Mouse (Mus musculus) spleen, adult 18-20 months (tissue): Measurements from ENCODE around the gene Cx3cr1.

Experiments used
- DNase-seq, 2 experiments: peaks; one replicate each; pipeline ENCODE4 v3.0.0; 2022; ENCODE audit warnings: mixed read lengths in 2 of 2

Cx3cr1 gene

GRCm38 (mm10) chr9:120081967-120082366 is 12.3 kb upstream of the Cx3cr1 start:
- DNase-seq: no peak

GRCm38 (mm10) chr9:120081247-120081646 is 11.6 kb upstream of the Cx3cr1 start:
- no peak for DNase-seq

GRCm38 (mm10) chr9:120080546-120081108 is 10.9 kb upstream of the Cx3cr1 start:
- no peak for DNase-seq

- DNase-seq: no peak
These were observed 10.2 kb upstream of the Cx3cr1 start for GRCm38 (mm10) chr9:120079901-120080300.

GRCm38 (mm10) chr9:120078241-120078640 is 8.6 kb upstream of the Cx3cr1 start:
- DNase-seq: no peak

GRCm38 (mm10) chr9:120074516-120074915 is 4.8 kb upstream of the Cx3cr1 start:
- no peak for DNase-seq

- DNase-seq: peak; percentile 56 to 78
These were observed 3.5 kb upstream of the Cx3cr1 start for GRCm38 (mm10) chr9:120073169-120073568.

GRCm38 (mm10) chr9:120071251-120071650 is 1.6 kb upstream of the Cx3cr1 start:
- DNase-seq: no peak

GRCm38 (mm10) chr9:120068047-120068446 is 1.6 kb downstream of the Cx3cr1 start:
- no peak for DNase-seq

GRCm38 (mm10) chr9:120067609-120068008 is 2.1 kb downstream of the Cx3cr1 start:
- DNase-seq: no peak

- no peak for DNase-seq
These were observed 5.4 kb downstream of the Cx3cr1 start for GRCm38 (mm10) chr9:120064317-120064716.

- DNase-seq: no peak
These were observed 10.9 kb downstream of the Cx3cr1 start for GRCm38 (mm10) chr9:120058730-120059129.

GRCm38 (mm10) chr9:120056201-120056600 is 13.5 kb downstream of the Cx3cr1 start:
- no peak for DNase-seq

GRCm38 (mm10) chr9:120054545-120055277 is 15.0 kb downstream of the Cx3cr1 start:
- DNase-seq: peak; percentile 12 to 20

- no peak for DNase-seq
These were observed 20.3 kb downstream of the Cx3cr1 start for GRCm38 (mm10) chr9:120049407-120049806.

- DNase-seq: no peak
These were observed 21.2 kb downstream of the Cx3cr1 start for GRCm38 (mm10) chr9:120048495-120048894.

GRCm38 (mm10) chr9:120043115-120043514 is 26.6 kb downstream of the Cx3cr1 start:
- no peak for DNase-seq

- DNase-seq: no peak
These were observed 32.3 kb downstream of the Cx3cr1 start for GRCm38 (mm10) chr9:120037414-120037813.

- DNase-seq: no peak
These were observed 35.3 kb downstream of the Cx3cr1 start for GRCm38 (mm10) chr9:120034375-120034774.

- no peak for DNase-seq
These were observed 37.0 kb downstream of the Cx3cr1 start for GRCm38 (mm10) chr9:120032710-120033109.

GRCm38 (mm10) chr9:120030421-120030820 is 39.3 kb downstream of the Cx3cr1 start:
- DNase-seq: no peak

- no peak for DNase-seq
These were observed 39.8 kb downstream of the Cx3cr1 start for GRCm38 (mm10) chr9:120029880-120030279.

GRCm38 (mm10) chr9:120027401-120028151 is 42.1 kb downstream of the Cx3cr1 start:
- DNase-seq: peak in 1 of 2 experiments; percentile 22

GRCm38 (mm10) chr9:120024625-120025024 is 45.1 kb downstream of the Cx3cr1 start:
- DNase-seq: no peak
